Mouse (Mus musculus) regulatory T cell (primary cell): ENCODE results near the gene Cep19.

Experiments used
- in situ Hi-C: fragments of 300-600 bp; cut with MboI, MseI; formaldehyde crosslinking; loops from one replicate; pipeline ENCODE4 v1.15.1; 2025; ENCODE audit warnings: high pct_unique_total_duplicates

Gene Cep19

GRCm38 (mm10) chr16:32107342-32108045 lies 7.9 kb downstream of the Cep19 start:
- in situ Hi-C loops, result no loop called here

GRCm38 (mm10) chr16:32108170-32108569 lies 8.6 kb downstream of the Cep19 start:
- in situ Hi-C loops, result no loop called here

- in situ Hi-C loops, result no loop called here
These were observed 9.0 kb downstream of the Cep19 start for GRCm38 (mm10) chr16:32108578-32108977.

GRCm38 (mm10) chr16:32110951-32111699 lies 11.5 kb downstream of the Cep19 start:
- in situ Hi-C loops, result loop anchor here (5.0 to 10.0 kb wide), 2 partner anchors 51 to 134 kb away; partner anchors contain the start of genes Fbxo45 and Wdr53

GRCm38 (mm10) chr16:32113541-32114218 lies 14.1 kb downstream of the Cep19 start:
- in situ Hi-C loops, result loop anchor here (5.0 to 10.0 kb wide), 2 partner anchors 49 to 131 kb away; partner anchors contain the start of genes Fbxo45 and Wdr53

GRCm38 (mm10) chr16:32114406-32114805 lies 14.8 kb downstream of the Cep19 start:
- in situ Hi-C loops, result loop anchor here (5.0 to 10.0 kb wide), 2 partner anchors 48 to 130 kb away; partner anchors contain the start of genes Fbxo45 and Wdr53

GRCm38 (mm10) chr16:32114968-32115695 lies 15.5 kb downstream of the Cep19 start:
- in situ Hi-C loops, result loop anchor here (5.0 to 10.0 kb wide), 2 partner anchors 47 to 130 kb away; partner anchors contain the start of genes Fbxo45 and Wdr53

GRCm38 (mm10) chr16:32115781-32116180 lies 16.2 kb downstream of the Cep19 start:
- in situ Hi-C loops, result loop anchor here (10.0 kb wide), 1 partner anchor 129 kb away; the partner anchor contains the start of genes Fbxo45 and Wdr53

- in situ Hi-C loops, result loop anchor here (10.0 kb wide), 1 partner anchor 129 kb away; the partner anchor contains the start of genes Fbxo45 and Wdr53
These were observed 16.6 kb downstream of the Cep19 start for GRCm38 (mm10) chr16:32116186-32116585.

GRCm38 (mm10) chr16:32120454-32120853 lies 20.9 kb downstream of the Cep19 start:
- in situ Hi-C loops, result no loop called here

GRCm38 (mm10) chr16:32124020-32124419 lies 24.4 kb downstream of the Cep19 start:
- in situ Hi-C loops, result no loop called here

- in situ Hi-C loops, result loop anchor here (5.0 kb wide), 1 partner anchor 78 kb away; no protein-coding TSS in a partner anchor
These were observed 25.1 kb downstream of the Cep19 start for GRCm38 (mm10) chr16:32124444-32125335.

- in situ Hi-C loops, result loop anchor here (5.0 kb wide), 1 partner anchor 77 kb away; no protein-coding TSS in a partner anchor
These were observed 25.8 kb downstream of the Cep19 start for GRCm38 (mm10) chr16:32125364-32125763.

GRCm38 (mm10) chr16:32127046-32127445 lies 27.4 kb downstream of the Cep19 start:
- in situ Hi-C loops, result loop anchor here (5.0 kb wide), 1 partner anchor 75 kb away; no protein-coding TSS in a partner anchor

- in situ Hi-C loops, result loop anchor here (5.0 kb wide), 1 partner anchor 73 kb away; no protein-coding TSS in a partner anchor
These were observed 30.0 kb downstream of the Cep19 start for GRCm38 (mm10) chr16:32129449-32130189.

GRCm38 (mm10) chr16:32130190-32130826 lies 30.7 kb downstream of the Cep19 start:
- in situ Hi-C loops, result no loop called here

GRCm38 (mm10) chr16:32133148-32133547 lies 33.5 kb downstream of the Cep19 start:
- in situ Hi-C loops, result no loop called here

GRCm38 (mm10) chr16:32135842-32136357 lies 36.3 kb downstream of the Cep19 start:
- in situ Hi-C loops, result no loop called here
